Mouse (Mus musculus) ES-Bruce4 (cell line): ENCODE results near the gene Mta2. TPM values are rescaled to one million over a fixed set of nuclear protein-coding genes. Genes with fewer than 3 reads are reported as not detected.
A peak's percentile ranks its signal among the peaks of the same experiment; 100 is the strongest.

Source experiments
- H3K27ac ChIP-seq: 2 replicates; pipeline ENCODE4 v1.5.1; 2012; ENCODE audit warnings: low read length, inconsistent platforms; ENCODE audit not compliant: insufficient read depth
- H3K27me3 ChIP-seq: 2 replicates; pipeline ENCODE4 v1.6.1; 2012; ENCODE audit warnings: mild to moderate bottlenecking, low read length, inconsistent platforms; ENCODE audit not compliant: control insufficient read depth, poor library complexity, insufficient read depth, severe bottlenecking
- H3K36me3 ChIP-seq: 2 replicates; pipeline ENCODE4 v1.6.1; 2012; ENCODE audit warnings: inconsistent platforms, mild to moderate bottlenecking, low read length, moderate library complexity; ENCODE audit not compliant: control insufficient read depth, poor library complexity, insufficient read depth, severe bottlenecking
- H3K4me1 ChIP-seq: one replicate; pipeline ENCODE4 v1.8.1; 2011; ENCODE audit warnings: low read length; ENCODE audit not compliant: control insufficient read depth, insufficient read depth
- H3K4me3 ChIP-seq: 2 replicates; pipeline ENCODE4 v1.5.1; 2011; ENCODE audit warnings: low read depth, mild to moderate bottlenecking, low read length
- H3K9ac ChIP-seq: 2 replicates; pipeline ENCODE4 v1.6.1; 2012; ENCODE audit warnings: low read depth, mild to moderate bottlenecking, inconsistent platforms; ENCODE audit not compliant: poor library complexity, severe bottlenecking
- H3K9me3 ChIP-seq: replicated peaks from 2 replicates; pipeline ENCODE4 v1.6.1; 2012; ENCODE audit warnings: mild to moderate bottlenecking, low read length, inconsistent platforms; ENCODE audit not compliant: control insufficient read depth, poor library complexity, insufficient read depth, severe bottlenecking
- CTCF ChIP-seq: IDR thresholded peaks from one replicate; pipeline ENCODE4 v1.8.1; 2011; ENCODE audit warnings: low read depth, low read length
- EP300 ChIP-seq: IDR thresholded peaks from 2 replicates; pipeline ENCODE4 v1.6.1; 2011; ENCODE audit warnings: low read depth, low read length; ENCODE audit not compliant: insufficient read depth
- POLR2A ChIP-seq: IDR thresholded peaks from one replicate; pipeline ENCODE4 v1.8.1; 2011; ENCODE audit warnings: low read length; ENCODE audit not compliant: insufficient read depth
- polyA plus RNA-seq: library from polyadenylated mRNA; stranded (reverse); fragments of >200 nt; gene quantifications from 2 replicates; pipeline ENCODE4 v1.2.4, GENCODE M21; 2011; ENCODE audit warnings: low read depth; ENCODE audit not compliant: missing spikeins, insufficient read depth, insufficient read length

The Mta2 gene
- polyA plus RNA-seq, 1 experiment: 108 TPM

- Histone ChIP-seq H3K4me1 (no peaks in the 10 kb centered on the region), H3K4me3 (peak within 1 kb of the TSS; percentile 96), H3K27me3 (no peaks in the 10 kb centered on the region), H3K9ac (peak within 1 kb of the TSS; percentile 85), H3K27ac (peak within 1 kb of the TSS; percentile 41), H3K36me3 (peaks cover 44% of the 10 kb centered on the region), H3K9me3 (no peaks in the 10 kb centered on the region)
- TF ChIP-seq POLR2A (peak; percentile 74), CTCF (no peak), EP300 (peak; percentile 46; the same call in 1 of the 2 replicates)
These were observed 11.7 kb downstream of the Mta2 start, which contains the start of gene Tut1 for GRCm38 (mm10) chr19:8953135-8954039. Gene Tut1 (plus strand): TSS chr19:8953847.

GRCm38 (mm10) chr19:8954171-8954570, 12.5 kb downstream of the Mta2 start:
- no peaks in the 10 kb centered on the region for H3K27me3 ChIP-seq

DNA sequence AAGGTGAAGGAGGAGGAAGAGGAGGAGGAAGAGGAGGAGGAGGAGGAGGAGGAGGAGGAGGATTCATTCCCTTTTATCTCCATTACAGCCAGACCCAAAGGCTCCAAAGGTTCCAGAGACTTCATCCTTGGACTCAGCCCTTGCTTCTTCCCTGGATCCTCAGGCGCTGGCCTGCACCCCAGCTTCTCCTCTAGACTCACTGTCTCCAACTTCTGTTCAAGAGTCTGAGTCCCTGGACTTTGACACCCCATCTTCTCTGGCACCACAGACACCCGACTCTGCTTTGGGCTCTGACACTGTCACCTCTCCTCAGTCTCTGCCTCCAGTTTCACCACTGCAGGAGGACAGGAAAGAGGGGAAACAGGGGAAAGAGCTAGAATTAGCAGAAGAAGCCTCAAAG, 20.6 kb downstream of the Mta2 start:
- Histone ChIP-seq H3K4me1 (no peaks in the 10 kb centered on the region), H3K4me3 (no peak overlapping the region), H3K36me3 (peaks cover 64% of the 10 kb centered on the region), H3K9ac (no peak overlapping the region), H3K27ac (no peak overlapping the region), H3K9me3 (no peaks in the 10 kb centered on the region), H3K27me3 (no peaks in the 10 kb centered on the region)
- TF ChIP-seq EP300: no peak
- no peak for TF ChIP-seq CTCF
- TF ChIP-seq POLR2A: no peak

More at GRCm38 (mm10) chr19:8954171-8954570, 12.5 kb downstream of the Mta2 start:
- Histone ChIP-seq H3K27ac (peak overlapping the region; percentile 41), H3K9ac (peak overlapping the region; percentile 85), H3K9me3 (no peaks in the 10 kb centered on the region), H3K36me3 (peaks cover 42% of the 10 kb centered on the region), H3K4me1 (no peaks in the 10 kb centered on the region), H3K4me3 (peak overlapping the region; percentile 96)
- TF ChIP-seq CTCF (no peak), EP300 (no peak), POLR2A (no peak)

- Histone ChIP-seq H3K36me3 (peaks cover 74% of the 10 kb centered on the region), H3K4me3 (no peak overlapping the region), H3K27me3 (no peaks in the 10 kb centered on the region), H3K9ac (no peak overlapping the region), H3K4me1 (no peaks in the 10 kb centered on the region), H3K9me3 (no peaks in the 10 kb centered on the region), H3K27ac (no peak overlapping the region)
- TF ChIP-seq EP300 (no peak), CTCF (no peak), POLR2A (no peak)
These were observed 23.4 kb downstream of the Mta2 start for GRCm38 (mm10) chr19:8965075-8965474.

- Histone ChIP-seq H3K36me3 (peaks cover 75% of the 10 kb centered on the region), H3K27ac (0 out of 2 replicates have a peak overlapping the region, but pooled peaks have one; percentile 75), H3K9me3 (no peaks in the 10 kb centered on the region), H3K9ac (peak overlapping the region; percentile 63), H3K4me3 (0 out of 2 replicates have a peak overlapping the region, but pooled peaks have one; percentile 3), H3K4me1 (no peaks in the 10 kb centered on the region), H3K27me3 (no peaks in the 10 kb centered on the region)
- TF ChIP-seq POLR2A: no peak
- no peak for TF ChIP-seq CTCF
- TF ChIP-seq EP300: no peak
These were observed 24.1 kb downstream of the Mta2 start for GRCm38 (mm10) chr19:8965771-8966170.

- Histone ChIP-seq H3K36me3 (peaks cover 78% of the 10 kb centered on the region), H3K9ac (peak overlapping the region; percentile 63), H3K27ac (peak overlapping the region; percentile 75), H3K4me3 (peak overlapping the region; percentile 93), H3K4me1 (no peaks in the 10 kb centered on the region), H3K9me3 (no peaks in the 10 kb centered on the region), H3K27me3 (no peaks in the 10 kb centered on the region)
- TF ChIP-seq CTCF: no peak
- no peak for TF ChIP-seq EP300
- no peak for TF ChIP-seq POLR2A
These were observed 24.5 kb downstream of the Mta2 start for GRCm38 (mm10) chr19:8966198-8966589.
